Mouse (Mus musculus): ENCODE data around the gene Mtrf1. TPM values are rescaled to one million over a fixed set of nuclear protein-coding genes. Genes with fewer than 3 reads are reported as not detected.

Mtrf1 gene
- polyA plus RNA-seq, 1 experiment: not detected

DNA sequence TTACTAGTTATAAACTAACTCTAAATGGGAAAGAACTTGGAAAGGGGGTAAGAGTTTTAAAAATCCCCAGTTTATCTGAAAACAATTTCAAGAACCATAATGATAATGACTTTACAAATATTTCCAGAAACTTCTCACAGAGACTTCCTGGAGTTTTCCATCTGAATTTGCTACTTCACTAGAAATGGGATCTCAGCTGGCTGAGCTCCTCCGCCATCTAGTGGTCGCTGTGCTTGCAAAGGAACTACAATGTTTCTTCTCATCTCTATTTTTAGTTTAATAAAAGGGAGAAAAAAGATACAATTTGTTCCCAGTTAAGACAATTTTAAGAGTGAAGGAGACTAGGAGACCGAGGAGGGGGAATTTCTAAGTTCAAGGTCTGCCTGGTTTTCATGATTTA lies 70.0 kb downstream of the Mtrf1 start:
- H3K9me3 ChIP-seq (ENCODE audit: control insufficient read depth, low read length): no peaks in the 10 kb centered on the region
- TF ChIP-seq GATA1 (IDR thresholded peaks at IDR 0.05; ENCODE audit: low read length): no peak
- TF ChIP-seq TAL1 (IDR thresholded peaks at IDR 0.05; ENCODE audit: low read length): no peak
- no peaks in the 10 kb centered on the region; the same call in 1 of the 2 replicates for H3K4me1 ChIP-seq (ENCODE audit: control insufficient read depth)
- H3K27me3 ChIP-seq (ENCODE audit: control insufficient read depth): no peaks in the 10 kb centered on the region
- peaks cover 99% of the 10 kb centered on the region for H3K36me3 ChIP-seq (ENCODE audit: control insufficient read depth)
- H3K4me3 ChIP-seq (replicated peaks): no peak overlapping the region

Other genes starting within 250 kb of the Mtrf1 start
- gene Zfp957, start 150.4 kb upstream of the Mtrf1 start, polyA plus RNA-seq (2012): 0.04 TPM in 1 of 2 replicates, not detected in the other
- gene Rgcc, start 96.1 kb upstream of the Mtrf1 start, polyA plus RNA-seq (2012): 77.8 and 94.4 TPM in 2 replicates
- gene Naa16, start 7.0 kb upstream of the Mtrf1 start, polyA plus RNA-seq (2012): 1.8 TPM in 2 replicates
- gene Kbtbd7, start 28.7 kb downstream of the Mtrf1 start, polyA plus RNA-seq (2012): 0.09 and 0.14 TPM in 2 replicates
- 0.09 and 0.25 TPM in 2 replicates for gene Kbtbd6, start 54.1 kb downstream of the Mtrf1 start, polyA plus RNA-seq (2012)
- gene Elf1, start 83.4 kb downstream of the Mtrf1 start, polyA plus RNA-seq (2012): 0.65 and 0.69 TPM in 2 replicates
- gene Wbp4, start 83.7 kb downstream of the Mtrf1 start, polyA plus RNA-seq (2012): 0.82 and 0.86 TPM in 2 replicates
- 0.12 and 0.28 TPM in 2 replicates for gene Sugt1, start 189.9 kb downstream of the Mtrf1 start, polyA plus RNA-seq (2012)